In the genomic region with DNA sequence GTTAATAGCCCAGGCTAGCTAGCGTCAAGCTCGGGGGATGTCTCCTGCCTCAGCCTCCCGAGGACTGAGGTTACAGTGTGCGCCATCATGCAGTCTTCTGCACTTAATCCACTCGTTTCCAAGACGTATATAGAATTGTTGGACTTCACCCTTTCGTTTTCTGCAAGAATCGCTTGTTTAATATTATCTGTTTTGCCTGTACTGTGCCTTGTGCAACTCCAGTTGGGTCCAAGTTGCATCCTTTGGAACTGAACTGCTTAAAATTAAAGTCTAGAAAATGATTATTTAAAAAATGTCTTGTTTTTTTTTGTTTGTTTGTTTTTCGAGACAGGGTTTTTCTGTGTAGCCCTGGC, we compare ENCODE assay signal across 8 mouse cellular contexts. TPM values are rescaled to one million over a fixed set of nuclear protein-coding genes. Genes with fewer than 3 reads are reported as not detected.
DNase-seq lines count a peak whose midpoint lies in the region; ATAC-seq and TF ChIP-seq lines count a peak whose summit lies in the region.

No protein-coding gene starts in this region.

- no peak for DNase-seq in heart, embryonic 10.5 days (ENCODE audit: low spot score)
- no peak for DNase-seq in heart, adult 8-10 months (ENCODE audit: low spot score)
- no peak for DNase-seq in liver, embryonic 13.5 days
- no peak for DNase-seq in right cerebral cortex, postnatal 10 days (ENCODE audit: low spot score in 2 of 2)
- DNase-seq in adrenal gland, adult 8-10 months = no peak
- no peak for DNase-seq in thymus, adult 18-20 months

- H3K4me2 ChIP-seq in forebrain, embryonic 12.5 days = peak overlapping the region; percentile 89
- peak overlapping the region; percentile 92 for H3K4me2 ChIP-seq in liver, embryonic 13.5 days

- 0 out of 2 replicates have a peak, but pooled peaks cover 2% of the 10 kb centered on the region for H3K36me3 ChIP-seq in heart, embryonic 10.5 days
- peaks cover 7% of the 10 kb centered on the region for H3K36me3 ChIP-seq in C2C12 (ENCODE audit: control insufficient read depth, insufficient read depth)
- H3K36me3 ChIP-seq in forebrain, embryonic 12.5 days (replicated peaks) = no peaks in the 10 kb centered on the region
- H3K36me3 ChIP-seq in liver, embryonic 13.5 days = no peaks in the 10 kb centered on the region

- no peaks in the 10 kb centered on the region for H3K9me3 ChIP-seq in heart, embryonic 10.5 days
- no peaks in the 10 kb centered on the region for H3K9me3 ChIP-seq in forebrain, embryonic 12.5 days
- no peaks in the 10 kb centered on the region for H3K9me3 ChIP-seq in liver, embryonic 13.5 days (replicated peaks)

- no peaks in the 10 kb centered on the region for H3K27me3 ChIP-seq in heart, embryonic 10.5 days (ENCODE audit: insufficient read depth, poor library complexity, severe bottlenecking)
- H3K27me3 ChIP-seq in C2C12 (ENCODE audit: control insufficient read depth, insufficient read depth, insufficient read length) = no peaks in the 10 kb centered on the region
- H3K27me3 ChIP-seq in forebrain, embryonic 12.5 days = no peaks in the 10 kb centered on the region
- H3K27me3 ChIP-seq in liver, embryonic 13.5 days = no peaks in the 10 kb centered on the region

- peaks cover 21% of the 10 kb centered on the region for H3K4me1 ChIP-seq in heart, embryonic 10.5 days
- peaks cover 19% of the 10 kb centered on the region for H3K4me1 ChIP-seq in forebrain, embryonic 12.5 days
- peaks cover 41% of the 10 kb centered on the region for H3K4me1 ChIP-seq in liver, embryonic 13.5 days (replicated peaks)

- no peak; the same call in 1 of the 2 replicates for ATAC-seq in forebrain, embryonic 12.5 days (ENCODE audit: low FRiP score)
- ATAC-seq in liver, embryonic 13.5 days (ENCODE audit: low read depth) = no peak

- peak overlapping the region; percentile 100 for H3K27ac ChIP-seq in heart, embryonic 10.5 days
- peak overlapping the region; percentile 98 for H3K27ac ChIP-seq in forebrain, embryonic 12.5 days
- H3K27ac ChIP-seq in liver, embryonic 13.5 days = peak overlapping the region; percentile 99

- H3K79me3 ChIP-seq in C2C12 (ENCODE audit: low read depth) = peaks cover 40% of the 10 kb centered on the region

- no peak for TF ChIP-seq CTCF in C2C12 (IDR thresholded peaks at IDR 0.05; ENCODE audit: control insufficient read depth, insufficient read depth, insufficient read length)

- H3K79me2 ChIP-seq in C2C12 (ENCODE audit: control insufficient read depth, insufficient read depth) = peaks cover 52% of the 10 kb centered on the region

- peak overlapping the region; percentile 98 for H3K9ac ChIP-seq in forebrain, embryonic 12.5 days
- peak overlapping the region; percentile 81 for H3K9ac ChIP-seq in liver, embryonic 13.5 days

- H3K4me3 ChIP-seq in heart, embryonic 10.5 days = peak overlapping the region; percentile 89
- H3K4me3 ChIP-seq in C2C12 (ENCODE audit: insufficient read depth, poor library complexity, severe bottlenecking) = peak overlapping the region; percentile 93
- peak overlapping the region; percentile 98 for H3K4me3 ChIP-seq in forebrain, embryonic 12.5 days (replicated peaks)
- peak overlapping the region; percentile 87 for H3K4me3 ChIP-seq in liver, embryonic 13.5 days (replicated peaks)

- H3ac ChIP-seq in C2C12 (ENCODE audit: control insufficient read depth, insufficient read length, low read depth) = no peak overlapping the region

- WGBS in heart, embryonic 10.5 days = 11% methylated on average over 9 of the region's 9 CpGs
- WGBS in forebrain, embryonic 12.5 days = 16% methylated on average over 9 of the region's 9 CpGs
- WGBS in liver, embryonic 13.5 days (ENCODE audit: insufficient replicate concordance) = 6% methylated on average over 9 of the region's 9 CpGs

TF ChIP-seq in C2C12, 6 proteins besides CTCF, POLR2A, EP300 and RAD21:
- TF ChIP-seq MYOD1 (IDR thresholded peaks at IDR 0.05; ENCODE audit: control insufficient read depth, insufficient read length, low read depth) = no peak
- no peak for TF ChIP-seq MAX (IDR thresholded peaks at IDR 0.05)
- no peak for TF ChIP-seq FOSL1 (IDR thresholded peaks at IDR 0.05; ENCODE audit: insufficient read depth, low read length, poor library complexity, severe bottlenecking)
- no peak for TF ChIP-seq MYOG (IDR thresholded peaks at IDR 0.05; ENCODE audit: control insufficient read depth, extremely low read depth, insufficient read length)
- TF ChIP-seq USF1 (IDR thresholded peaks at IDR 0.05; ENCODE audit: low read depth) = no peak
- TF ChIP-seq CEBPB (IDR thresholded peaks at IDR 0.05; ENCODE audit: low read depth) = no peak

RNA-seq across cellular contexts. Expression of a gene that starts 0.9 kb away (rescaled TPM):
- polyA plus RNA-seq in heart, embryonic 10.5 days (2016; fragmentation: Nextera tagmentation; extraction: Ambion mirVana) = 2.7 and 3.4 TPM in 2 replicates
- 10 to 100 TPM; 11.5 to 12.9 (median 12.0) TPM for total RNA-seq in heart, adult 8-10 months (2022)
- polyA plus RNA-seq in C2C12 (2012; fragmentation: generic; extraction: Trizol) = 5.7 TPM
- polyA plus RNA-seq in forebrain, embryonic 12.5 days (2016; fragmentation: Nextera tagmentation; extraction: Ambion mirVana) = 4.5 and 5.2 TPM in 2 replicates
- 2.0 TPM in 2 replicates for polyA plus RNA-seq in liver, embryonic 13.5 days (2015; fragmentation: Nextera tagmentation; extraction: Ambion mirVana)
- total RNA-seq in adrenal gland, adult 8-10 months (2022) = 10 to 100 TPM; 21.6 to 30.7 (median 23.7) TPM
